In the genomic region with DNA sequence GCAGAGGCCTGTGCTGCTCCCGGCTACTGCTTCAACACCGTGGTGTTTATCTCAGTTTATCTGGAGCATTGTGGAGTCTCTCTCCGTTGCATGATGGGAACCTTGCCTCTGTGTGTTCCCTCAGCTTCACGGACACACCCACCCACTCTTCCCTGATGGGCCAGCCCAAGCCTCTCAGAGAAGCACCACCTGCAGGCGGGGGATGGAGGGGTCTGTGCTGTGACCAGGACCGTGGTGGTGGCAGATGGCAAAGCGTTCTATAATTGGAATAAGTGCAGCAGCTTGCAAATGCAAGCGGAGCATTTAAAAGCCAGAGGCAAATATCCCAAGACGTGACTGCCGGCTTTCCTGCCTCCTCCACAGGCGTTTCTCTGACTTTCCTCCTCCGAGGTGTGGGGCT, we compare ENCODE assay signal across 9 mouse cellular contexts.
A peak's percentile ranks its signal among the peaks of the same experiment; 100 is the strongest.
DNase-seq lines count a peak whose midpoint lies in the region; ATAC-seq and TF ChIP-seq lines count a peak whose summit lies in the region.
"Had no signal": no experiment of that assay in that cellular context is flagged by ENCODE, and none has a peak within 500 bp of the region (broad histone marks: within the 10 kb centered on the region; RNA-seq: fewer than 3 reads in every experiment).

No protein-coding gene starts in this region.

- no peaks in the 10 kb centered on the region for H3K36me3 ChIP-seq in embryonic facial prominence, embryonic 14.5 days (ENCODE audit: control insufficient read depth, insufficient read depth, low read length)
- H3K36me3 ChIP-seq in embryonic facial prominence, embryonic 10.5 days (replicated peaks) = no peaks in the 10 kb centered on the region
- no peaks in the 10 kb centered on the region for H3K36me3 ChIP-seq in limb, embryonic 10.5 days

- no peaks in the 10 kb centered on the region for H3K9me3 ChIP-seq in embryonic facial prominence, embryonic 14.5 days (ENCODE audit: control insufficient read depth, low read length)
- no peaks in the 10 kb centered on the region for H3K9me3 ChIP-seq in embryonic facial prominence, embryonic 10.5 days
- H3K9me3 ChIP-seq in limb, embryonic 10.5 days (replicated peaks) = no peaks in the 10 kb centered on the region; the same call in 1 of the 2 replicates

- no peak overlapping the region for H3K27ac ChIP-seq in embryonic facial prominence, embryonic 14.5 days (replicated peaks; ENCODE audit: low read depth, low read length)
- no peak overlapping the region for H3K27ac ChIP-seq in embryonic facial prominence, embryonic 10.5 days (replicated peaks)
- peak overlapping the region; percentile 70 for H3K27ac ChIP-seq in left cerebral cortex, adult 2 months
- no peak overlapping the region for H3K27ac ChIP-seq in limb, embryonic 10.5 days
- H3K27ac ChIP-seq: liver, embryonic 14.5 days had no signal

- WGBS in embryonic facial prominence, embryonic 14.5 days = 53% methylated on average over 12 of the region's 12 CpGs
- 70% methylated on average over 12 of the region's 12 CpGs for WGBS in embryonic facial prominence, embryonic 10.5 days
- WGBS in limb, embryonic 10.5 days = 84% methylated on average over 12 of the region's 12 CpGs

- DNase-seq in embryonic facial prominence, embryonic 14.5 days (ENCODE audit: low spot score) = peak; percentile 18
- DNase-seq in embryonic facial prominence, embryonic 10.5 days (ENCODE audit: low spot score) = no peak
- DNase-seq in frontal cortex, postnatal 36 days (ENCODE audit: low spot score in 2 of 2) = peak; percentile 88 to 93
- peak; percentile 72 to 83 for DNase-seq in left cerebral cortex, adult 2 months (ENCODE audit: extremely low spot score in 1 of 2, low spot score in 2 of 2)
- peak; percentile 85 to 91 for DNase-seq in right cerebral cortex, postnatal 10 days (ENCODE audit: low spot score in 2 of 2)
- no peak for DNase-seq in kidney, postnatal 25 days
- no peak for DNase-seq in limb, embryonic 10.5 days (ENCODE audit: low spot score)
- DNase-seq in ovary, adult 18-20 months (ENCODE audit: low spot score) = no peak

- TF ChIP-seq CTCF in left cerebral cortex, adult 2 months (IDR thresholded peaks at IDR 0.05) = no peak

- no peak overlapping the region for H3K9ac ChIP-seq in embryonic facial prominence, embryonic 14.5 days (ENCODE audit: low read depth, low read length)
- H3K9ac ChIP-seq: liver, embryonic 14.5 days had no signal

- no peak; the same call in 1 of the 2 replicates for ATAC-seq in embryonic facial prominence, embryonic 14.5 days (ENCODE audit: low read depth)

- H3K4me2 ChIP-seq in embryonic facial prominence, embryonic 14.5 days (ENCODE audit: low read depth, low read length) = no peak overlapping the region

- intact Hi-C loops in left cerebral cortex, adult 2 months (cut with DNase I) = loop anchor here (2.0 kb wide), 2 partner anchors 37 to 67 kb away; no protein-coding TSS in a partner anchor

- no peaks in the 10 kb centered on the region for H3K4me1 ChIP-seq in embryonic facial prominence, embryonic 14.5 days (ENCODE audit: control insufficient read depth, insufficient read depth, low read length)
- 0 out of 2 replicates have a peak, but pooled peaks cover 5% of the 10 kb centered on the region for H3K4me1 ChIP-seq in embryonic facial prominence, embryonic 10.5 days
- peaks cover 9% of the 10 kb centered on the region; the same call in 1 of the 2 replicates for H3K4me1 ChIP-seq in limb, embryonic 10.5 days

- H3K4me3 ChIP-seq in embryonic facial prominence, embryonic 14.5 days (ENCODE audit: low read depth, low read length) = no peak overlapping the region
- no peak overlapping the region for H3K4me3 ChIP-seq in embryonic facial prominence, embryonic 10.5 days
- no peak overlapping the region for H3K4me3 ChIP-seq in left cerebral cortex, adult 2 months
- no peak overlapping the region for H3K4me3 ChIP-seq in limb, embryonic 10.5 days

- no peaks in the 10 kb centered on the region for H3K27me3 ChIP-seq in embryonic facial prominence, embryonic 14.5 days (replicated peaks; ENCODE audit: control insufficient read depth, insufficient read depth, low read length)
- peaks cover 17% of the 10 kb centered on the region for H3K27me3 ChIP-seq in embryonic facial prominence, embryonic 10.5 days (replicated peaks; ENCODE audit: low read depth, poor library complexity, severe bottlenecking)
- peaks cover 6% of the 10 kb centered on the region; the same call in 1 of the 2 replicates for H3K27me3 ChIP-seq in limb, embryonic 10.5 days (ENCODE audit: low read depth, poor library complexity, severe bottlenecking)

Comparison
In these comparisons a context has a peak if more than half of its experiments do, and no peak if none do; other contexts are left out.
1. DNase-seq: peak in embryonic facial prominence, embryonic 14.5 days (single experiment), frontal cortex, postnatal 36 days (2 of 2), left cerebral cortex, adult 2 months (2 of 2) and right cerebral cortex, postnatal 10 days (2 of 2); none in embryonic facial prominence, embryonic 10.5 days (single experiment), kidney, postnatal 25 days (0 of 2), limb, embryonic 10.5 days (single experiment) and ovary, adult 18-20 months (single experiment).